Mouse (Mus musculus): ENCODE data around the gene Igsf21. TPM values are rescaled to one million over a fixed set of nuclear protein-coding genes. Genes with fewer than 3 reads are reported as not detected.

The Igsf21 gene
- total and polyA plus RNA-seq, 2 experiments from 2014 or later, result 78.5 to 117 TPM

DNA sequence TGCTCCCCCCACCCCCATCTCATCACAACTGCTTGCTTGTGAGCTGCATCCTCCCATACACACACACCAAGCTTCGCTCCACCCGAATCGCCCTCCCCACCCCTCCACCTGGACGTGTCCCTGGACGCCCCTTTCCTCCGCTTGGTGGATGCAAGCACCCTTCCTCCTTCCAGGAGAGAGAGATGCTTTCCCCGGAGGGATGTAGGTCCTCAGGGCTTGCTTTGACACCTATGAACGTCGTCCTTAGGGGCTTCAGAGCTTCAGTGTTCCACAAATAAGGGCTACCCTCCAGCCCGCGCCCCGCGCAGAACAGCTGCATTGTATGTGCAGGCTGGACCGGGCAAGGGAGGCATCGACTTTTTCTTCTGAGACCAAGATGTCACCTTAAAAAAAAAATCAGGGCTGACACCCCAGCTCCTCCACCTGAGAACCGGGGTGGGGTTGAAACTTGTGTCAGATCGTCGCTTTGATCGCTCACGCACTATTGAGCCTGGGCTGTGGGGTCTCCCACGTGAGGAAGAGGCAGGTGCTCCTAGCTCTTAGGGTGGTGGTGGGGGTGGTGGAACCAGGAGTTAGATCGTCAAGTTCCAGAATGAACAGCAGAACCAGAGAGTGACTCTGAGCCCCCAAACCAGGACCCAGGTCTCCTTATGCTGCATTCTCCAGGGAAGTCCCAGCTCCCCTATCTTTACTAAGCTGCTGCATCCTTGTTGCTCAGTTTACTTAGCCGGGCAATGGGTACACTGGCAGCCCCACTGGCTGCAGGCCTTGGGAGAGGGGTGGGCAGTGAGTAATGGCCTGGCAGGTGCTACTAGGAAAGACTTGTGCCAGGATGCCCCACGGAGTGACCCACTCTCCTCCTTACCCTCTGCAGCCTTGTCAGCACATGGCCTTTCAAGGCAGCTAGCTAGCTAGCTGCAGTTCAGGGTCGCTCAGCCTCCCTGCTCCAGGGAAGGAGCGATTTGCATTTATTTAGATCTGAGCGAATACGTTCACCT lies 721 bp upstream of the Igsf21 start:
- H3K4me3 ChIP-seq (ENCODE audit: low read depth, low read length), result peak overlapping the region; percentile 64
- TF ChIP-seq CTCF (IDR thresholded peaks at IDR 0.05; ENCODE audit: low read depth), result no peak
- H3K4me2 ChIP-seq (ENCODE audit: low read depth), result peak overlapping the region; percentile 74
- DNase-seq, result peak; percentile 50
- WGBS, result 8% methylated on average over 28 of the region's 28 CpGs
- H3K27me3 ChIP-seq (ENCODE audit: insufficient read depth, low read length), result no peaks in the 10 kb centered on the region; the same call in 1 of the 2 replicates
- H3K36me3 ChIP-seq (ENCODE audit: insufficient read depth), result no peaks in the 10 kb centered on the region
- ATAC-seq, result no peak
- H3K9ac ChIP-seq, result peak overlapping the region; percentile 76
- H3K4me1 ChIP-seq (ENCODE audit: insufficient read depth), result no peaks in the 10 kb centered on the region
- no peak overlapping the region; the same call in 1 of the 2 replicates for H3K27ac ChIP-seq (ENCODE audit: low read depth, low read length)
- H3K9me3 ChIP-seq (ENCODE audit: low read length), result no peaks in the 10 kb centered on the region

DNA sequence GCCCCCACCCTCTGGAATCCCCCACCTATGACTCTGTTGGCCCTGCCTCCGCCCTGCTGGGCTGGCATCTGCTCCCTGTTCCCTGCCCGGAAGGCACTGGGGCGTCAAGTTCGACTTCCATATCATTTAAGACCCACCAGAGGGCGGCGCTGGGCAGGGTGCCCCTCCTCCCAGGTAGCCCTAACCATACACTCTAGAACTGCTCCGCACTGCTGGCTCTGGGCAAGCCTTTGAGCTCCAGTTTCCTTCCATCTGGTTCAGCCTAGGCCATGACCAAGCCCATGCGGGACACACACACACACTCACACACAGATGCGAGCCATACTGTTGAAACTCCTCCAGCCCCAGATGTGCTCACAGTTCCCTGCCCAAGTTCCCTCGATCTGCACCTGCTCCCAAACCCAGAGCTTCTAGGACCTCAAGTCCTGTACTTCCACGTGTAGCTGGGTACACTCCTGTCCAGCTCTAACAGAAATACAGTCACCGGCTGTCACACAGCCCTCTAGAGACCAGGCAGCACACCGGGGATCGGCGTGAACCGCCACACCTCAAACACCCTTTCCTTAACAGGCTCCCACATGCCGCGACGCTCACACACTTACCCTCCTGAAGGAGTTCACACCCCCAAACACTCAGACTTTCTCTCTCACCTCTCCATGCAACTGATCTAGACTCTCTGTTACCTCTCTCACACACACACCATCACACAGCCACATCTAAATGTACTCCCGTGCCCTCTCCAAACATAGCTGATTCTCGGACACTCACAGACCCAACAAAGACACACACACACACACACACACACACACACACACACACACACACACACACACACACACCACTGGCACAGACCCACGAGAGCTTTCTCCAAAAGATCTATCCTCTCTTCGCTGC lies 1.1 kb downstream of the Igsf21 start:
- Histone ChIP-seq H3K4me2 (ENCODE audit: low read depth) (peak overlapping the region; percentile 74), H3K27ac (ENCODE audit: low read depth, low read length) (peak overlapping the region; percentile 83), H3K9ac (peak overlapping the region; percentile 76), H3K9me3 (ENCODE audit: low read length) (no peaks in the 10 kb centered on the region), H3K36me3 (ENCODE audit: insufficient read depth) (no peaks in the 10 kb centered on the region), H3K4me1 (ENCODE audit: insufficient read depth) (no peaks in the 10 kb centered on the region), H3K27me3 (ENCODE audit: insufficient read depth, low read length) (no peaks in the 10 kb centered on the region; the same call in 1 of the 2 replicates), H3K4me3 (ENCODE audit: low read depth, low read length) (peak overlapping the region; percentile 64)
- DNase-seq, result peak; percentile 72
- WGBS, result 1% methylated on average over 23 of the region's 23 CpGs
- peak; percentile 60 for TF ChIP-seq CTCF (IDR thresholded peaks at IDR 0.05; ENCODE audit: low read depth)
- ATAC-seq, result peak; percentile 24

DNA sequence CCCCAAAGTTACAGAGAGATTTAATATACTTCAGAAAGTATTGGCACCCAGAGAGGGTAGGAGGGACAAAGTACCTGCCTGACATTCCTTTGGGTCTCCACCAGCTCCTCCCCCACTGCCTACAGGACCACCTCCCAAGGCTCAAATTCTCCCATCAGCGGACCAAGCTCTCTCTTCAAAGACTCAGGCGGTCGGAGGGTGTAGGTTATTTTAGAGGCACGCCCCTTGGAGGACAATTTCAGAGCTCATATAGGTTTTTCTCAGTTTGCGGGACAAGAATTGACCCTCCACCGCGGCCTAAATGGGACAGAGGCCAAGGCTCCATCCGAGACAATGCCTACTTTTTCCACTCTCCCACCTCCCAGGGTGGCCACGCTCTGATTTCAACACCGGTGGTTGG lies 1.7 kb downstream of the Igsf21 start:
- WGBS, result 3% methylated on average over 10 of the region's 10 CpGs
- Histone ChIP-seq H3K27ac (ENCODE audit: low read depth, low read length) (no peak overlapping the region), H3K4me2 (ENCODE audit: low read depth) (peak overlapping the region; percentile 74), H3K4me3 (ENCODE audit: low read depth, low read length) (peak overlapping the region; percentile 64), H3K9me3 (ENCODE audit: low read length) (no peaks in the 10 kb centered on the region), H3K9ac (0 out of 2 replicates have a peak overlapping the region, but pooled peaks have one; percentile 34), H3K36me3 (ENCODE audit: insufficient read depth) (no peaks in the 10 kb centered on the region), H3K4me1 (ENCODE audit: insufficient read depth) (no peaks in the 10 kb centered on the region), H3K27me3 (ENCODE audit: insufficient read depth, low read length) (no peaks in the 10 kb centered on the region; the same call in 1 of the 2 replicates)
- TF ChIP-seq CTCF (IDR thresholded peaks at IDR 0.05; ENCODE audit: low read depth), result no peak
- DNase-seq, result no peak
- ATAC-seq, result no peak

DNA sequence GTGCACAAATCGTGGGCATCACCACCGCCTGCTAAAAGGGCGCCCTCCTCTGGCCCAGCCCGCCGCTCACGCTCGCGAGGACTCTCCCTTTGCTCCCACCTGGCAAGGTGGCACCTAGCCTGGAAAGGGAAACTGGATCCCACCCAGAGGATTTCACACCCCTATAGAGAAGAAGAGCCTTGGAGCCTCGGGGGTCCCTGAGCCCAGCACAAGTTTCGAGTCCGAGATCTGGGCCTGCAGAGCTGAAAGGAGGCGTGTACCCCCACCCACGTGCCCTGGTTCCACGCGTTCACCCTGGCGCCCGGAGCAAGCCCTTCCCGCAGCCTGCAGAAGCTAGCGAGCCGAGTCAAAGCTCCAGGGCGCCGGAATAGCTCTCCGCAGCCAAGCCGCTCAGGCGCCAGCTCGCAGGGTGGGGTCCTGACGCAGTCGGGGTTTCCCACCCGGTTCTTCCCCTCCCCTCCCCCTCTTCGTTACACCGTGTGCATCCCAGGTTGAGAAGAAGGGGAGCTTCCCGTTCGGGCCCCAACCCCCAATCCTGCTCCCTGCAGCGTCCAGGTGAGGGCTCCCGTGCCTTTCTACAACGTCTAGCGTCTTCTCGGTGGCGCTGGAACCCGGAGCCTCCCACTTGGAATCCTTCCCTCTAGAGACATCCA lies 2.3 kb downstream of the Igsf21 start:
- Histone ChIP-seq H3K4me3 (ENCODE audit: low read depth, low read length) (peak overlapping the region; percentile 64), H3K9ac (peak overlapping the region; percentile 34), H3K4me1 (ENCODE audit: insufficient read depth) (no peaks in the 10 kb centered on the region), H3K4me2 (ENCODE audit: low read depth) (peak overlapping the region; percentile 74), H3K27me3 (ENCODE audit: insufficient read depth, low read length) (no peaks in the 10 kb centered on the region; the same call in 1 of the 2 replicates), H3K27ac (ENCODE audit: low read depth, low read length) (no peak overlapping the region), H3K9me3 (ENCODE audit: low read length) (no peaks in the 10 kb centered on the region), H3K36me3 (ENCODE audit: insufficient read depth) (no peaks in the 10 kb centered on the region)
- DNase-seq, result peak; percentile 58
- WGBS, result 4% methylated on average over 38 of the region's 40 CpGs
- ATAC-seq, result no peak
- TF ChIP-seq CTCF (IDR thresholded peaks at IDR 0.05; ENCODE audit: low read depth), result peak; percentile 56

DNA sequence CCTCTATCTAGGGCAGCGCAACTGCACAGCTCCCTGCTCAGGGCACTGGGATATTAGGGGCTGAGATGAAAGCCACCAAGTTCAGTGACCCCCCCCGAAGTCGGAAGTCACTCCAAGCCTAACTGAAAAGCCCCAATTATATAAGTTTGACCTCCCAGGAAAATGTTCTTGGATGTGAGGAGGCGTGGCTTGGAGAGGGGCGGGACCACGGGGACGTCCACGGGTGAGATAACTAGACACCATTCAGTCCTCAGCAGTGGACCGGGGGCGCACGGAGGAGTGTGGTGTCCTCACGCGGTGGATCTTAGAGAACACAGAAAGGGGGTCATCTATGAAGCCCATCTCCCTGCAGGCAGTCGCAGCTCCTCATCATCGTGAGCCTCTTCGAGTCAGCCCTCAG lies 3.4 kb downstream of the Igsf21 start:
- ATAC-seq (no peak), DNase-seq (no peak)
- no peaks in the 10 kb centered on the region for H3K36me3 ChIP-seq (ENCODE audit: insufficient read depth)
- H3K4me1 ChIP-seq (ENCODE audit: insufficient read depth), result no peaks in the 10 kb centered on the region
- WGBS, result 25% methylated on average over 16 of the region's 16 CpGs
- no peaks in the 10 kb centered on the region; the same call in 1 of the 2 replicates for H3K27me3 ChIP-seq (ENCODE audit: insufficient read depth, low read length)
- H3K4me3 ChIP-seq (ENCODE audit: low read depth, low read length), result peak overlapping the region; percentile 64; the same call in 1 of the 2 replicates
- no peak overlapping the region for H3K9ac ChIP-seq
- H3K9me3 ChIP-seq (ENCODE audit: low read length), result no peaks in the 10 kb centered on the region
- no peak for TF ChIP-seq CTCF (IDR thresholded peaks at IDR 0.05; ENCODE audit: low read depth)
- H3K4me2 ChIP-seq (ENCODE audit: low read depth), result peak overlapping the region; percentile 74
- H3K27ac ChIP-seq (ENCODE audit: low read depth, low read length), result no peak overlapping the region

DNA sequence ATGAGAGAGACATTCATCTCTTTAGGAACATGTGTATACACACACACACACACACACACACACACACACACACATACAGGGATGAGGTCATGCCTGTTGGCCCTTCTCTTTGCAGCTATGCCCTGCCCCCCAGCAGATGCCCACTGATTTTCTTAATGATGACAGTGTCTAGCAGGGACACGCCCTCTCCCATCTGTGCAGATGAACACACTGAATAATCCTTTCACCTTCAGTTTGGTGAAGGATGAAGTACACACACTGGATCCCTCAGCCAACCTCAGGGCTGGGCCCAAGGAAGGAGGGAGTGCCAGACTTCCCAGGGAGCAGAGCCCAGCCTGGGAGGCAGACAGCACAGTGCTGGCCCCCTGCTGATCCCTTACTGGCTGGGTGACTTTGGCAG lies 4.3 kb downstream of the Igsf21 start:
- 57% methylated on average over 1 of the region's 1 CpGs for WGBS
- Histone ChIP-seq H3K4me2 (ENCODE audit: low read depth) (no peak overlapping the region), H3K36me3 (ENCODE audit: insufficient read depth) (no peaks in the 10 kb centered on the region), H3K27me3 (ENCODE audit: insufficient read depth, low read length) (no peaks in the 10 kb centered on the region; the same call in 1 of the 2 replicates), H3K4me3 (ENCODE audit: low read depth, low read length) (no peak overlapping the region), H3K27ac (ENCODE audit: low read depth, low read length) (no peak overlapping the region), H3K9ac (no peak overlapping the region), H3K4me1 (ENCODE audit: insufficient read depth) (peaks cover 6% of the 10 kb centered on the region; the same call in 1 of the 2 replicates), H3K9me3 (ENCODE audit: low read length) (no peaks in the 10 kb centered on the region)
- no peak for TF ChIP-seq CTCF (IDR thresholded peaks at IDR 0.05; ENCODE audit: low read depth)
- DNase-seq, result no peak
- ATAC-seq, result no peak

All from forebrain, postnatal 0 days (tissue).